Mouse (Mus musculus) heart, embryonic 10.5 days (tissue): ENCODE results near the gene Sfi1. TPM values are rescaled to one million over a fixed set of nuclear protein-coding genes. Genes with fewer than 3 reads are reported as not detected.
"Not testable (repeated sequence)": the region's sequence is repeated elsewhere in the genome, so short reads cannot be mapped to it uniquely, and the experiment has no call there.

Experiments
- DNase-seq: peaks from one replicate; pipeline ENCODE4 v3.0.0-alpha.2; 2017; ENCODE audit warnings: low spot score
- H3K27ac ChIP-seq: fragments of 300-500 bp; sonication (generic); 2 replicates; pipeline ENCODE4 v1.5.1; 2016; ENCODE audit warnings: mild to moderate bottlenecking
- H3K27me3 ChIP-seq: fragments of 300-500 bp; sonication (generic); 2 replicates; pipeline ENCODE4 v1.6.1; 2016; ENCODE audit warnings: mild to moderate bottlenecking; ENCODE audit not compliant: poor library complexity, insufficient read depth, severe bottlenecking
- H3K36me3 ChIP-seq: fragments of 300-500 bp; sonication (generic); 2 replicates; pipeline ENCODE4 v1.6.1; 2016; ENCODE audit warnings: mild to moderate bottlenecking, moderate library complexity
- H3K4me1 ChIP-seq: fragments of 300-500 bp; sonication (generic); 2 replicates; pipeline ENCODE4 v1.6.1; 2016; ENCODE audit warnings: mild to moderate bottlenecking
- H3K4me3 ChIP-seq: fragments of 300-500 bp; sonication (generic); 2 replicates; pipeline ENCODE4 v1.5.1; 2016; ENCODE audit warnings: mild to moderate bottlenecking, moderate library complexity
- H3K9me3 ChIP-seq: fragments of 300-500 bp; sonication (generic); 2 replicates; pipeline ENCODE4 v1.6.1; 2016; ENCODE audit warnings: mild to moderate bottlenecking, moderate library complexity
- WGBS: fragments of 180-500 bp; shearing (Covaris S2); methylation state at CpG from one replicate; pipeline ENCODE4 v1.1.7; 2016; 5-methylcytosine and 5-hydroxymethylcytosine counted together
- polyA plus RNA-seq: library from polyadenylated mRNA; unstranded; fragments of >200 nt; fragmentation: Nextera tagmentation; extraction: Ambion mirVana; gene quantifications from 2 replicates; pipeline ENCODE4 v1.2.1, GENCODE M21; 2016

Gene Sfi1
- polyA plus RNA-seq, 1 experiment from 2014 or later = 11.7 TPM

GRCm38 (mm10) chr11:3201326-3202230 is 8.3 kb upstream of the Sfi1 start:
- WGBS = 10% methylated on average over 16 of the region's 16 CpGs
- no peaks in the 10 kb centered on the region for H3K27me3 ChIP-seq
- H3K4me1 ChIP-seq = no peaks in the 10 kb centered on the region
- H3K36me3 ChIP-seq = peaks cover 13% of the 10 kb centered on the region
- H3K4me3 ChIP-seq = peak overlapping the region; percentile 57
- peak overlapping the region; percentile 84 for H3K27ac ChIP-seq
- H3K9me3 ChIP-seq = no peaks in the 10 kb centered on the region
- no peak for DNase-seq

GRCm38 (mm10) chr11:3200636-3201035 is 7.4 kb upstream of the Sfi1 start:
- not testable (repeated sequence) for H3K27me3 ChIP-seq, H3K4me1 ChIP-seq, H3K9me3 ChIP-seq, H3K27ac ChIP-seq, H3K36me3 ChIP-seq, H3K4me3 ChIP-seq
- 92% methylated on average over 6 of the region's 7 CpGs for WGBS
- peak; percentile 67 for DNase-seq

GRCm38 (mm10) chr11:3182707-3183106 is 10.6 kb downstream of the Sfi1 start:
- H3K27ac ChIP-seq, H3K9me3 ChIP-seq, H3K27me3 ChIP-seq, H3K36me3 ChIP-seq, H3K4me3 ChIP-seq, H3K4me1 ChIP-seq: not testable (repeated sequence)
- peak; percentile 43 for DNase-seq
- 80% methylated on average over 1 of the region's 1 CpGs for WGBS

GRCm38 (mm10) chr11:3181971-3182370 is 11.3 kb downstream of the Sfi1 start:
- DNase-seq = peak; percentile 17
- not testable (repeated sequence) for H3K4me1 ChIP-seq, H3K27ac ChIP-seq, H3K4me3 ChIP-seq, H3K36me3 ChIP-seq, H3K9me3 ChIP-seq, H3K27me3 ChIP-seq
- 50% methylated on average over 1 of the region's 1 CpGs for whole genome bisulfite sequencing

- not testable (repeated sequence) for H3K4me1 ChIP-seq, H3K36me3 ChIP-seq, H3K27me3 ChIP-seq, H3K9me3 ChIP-seq, H3K27ac ChIP-seq, H3K4me3 ChIP-seq
- WGBS = 48% methylated on average over 4 of the region's 4 CpGs
- peak; percentile 93 for DNase-seq
These were observed 12.0 kb downstream of the Sfi1 start for GRCm38 (mm10) chr11:3181250-3181649.

GRCm38 (mm10) chr11:3180510-3181160 is 12.6 kb downstream of the Sfi1 start:
- H3K4me1 ChIP-seq, H3K9me3 ChIP-seq, H3K36me3 ChIP-seq, H3K27me3 ChIP-seq, H3K27ac ChIP-seq, H3K4me3 ChIP-seq: not testable (repeated sequence)
- DNase-seq = peak; percentile 83
- WGBS = 72% methylated on average over 6 of the region's 6 CpGs

GRCm38 (mm10) chr11:3179726-3180092 is 13.6 kb downstream of the Sfi1 start:
- H3K4me3 ChIP-seq, H3K27ac ChIP-seq, H3K9me3 ChIP-seq, H3K4me1 ChIP-seq, H3K36me3 ChIP-seq, H3K27me3 ChIP-seq: not testable (repeated sequence)
- WGBS = 82% methylated on average over 7 of the region's 7 CpGs
- DNase-seq = peak; percentile 73

- not testable (repeated sequence) for H3K36me3 ChIP-seq, H3K4me1 ChIP-seq, H3K27me3 ChIP-seq, H3K9me3 ChIP-seq, H3K4me3 ChIP-seq, H3K27ac ChIP-seq
- DNase-seq = peak; percentile 78
- WGBS = 83% methylated on average over 6 of the region's 6 CpGs
These were observed 14.1 kb downstream of the Sfi1 start for GRCm38 (mm10) chr11:3178968-3179725.

- DNase-seq = peak; percentile 93
- H3K27ac ChIP-seq, H3K4me1 ChIP-seq, H3K9me3 ChIP-seq, H3K36me3 ChIP-seq, H3K27me3 ChIP-seq, H3K4me3 ChIP-seq: not testable (repeated sequence)
- 84% methylated on average over 11 of the region's 11 CpGs for WGBS
These were observed 19.6 kb downstream of the Sfi1 start for GRCm38 (mm10) chr11:3173425-3174318.

- not testable (repeated sequence) for H3K4me3 ChIP-seq, H3K4me1 ChIP-seq, DNase-seq, H3K27ac ChIP-seq, H3K27me3 ChIP-seq, H3K36me3 ChIP-seq
- peaks cover 12% of the 10 kb centered on the region for H3K9me3 ChIP-seq
- WGBS = 58% methylated on average over 6 of the region's 6 CpGs
These were observed 20.7 kb downstream of the Sfi1 start for GRCm38 (mm10) chr11:3172526-3172925.

- WGBS = 66% methylated on average over 1 of the region's 1 CpGs
- H3K36me3 ChIP-seq, H3K27me3 ChIP-seq, H3K4me1 ChIP-seq, H3K27ac ChIP-seq, H3K4me3 ChIP-seq: not testable (repeated sequence)
- DNase-seq = peak; percentile 58
- H3K9me3 ChIP-seq = peaks cover 14% of the 10 kb centered on the region
These were observed 21.3 kb downstream of the Sfi1 start for GRCm38 (mm10) chr11:3171931-3172330.

GRCm38 (mm10) chr11:3169042-3169441 is 24.2 kb downstream of the Sfi1 start:
- 71% methylated on average over 2 of the region's 2 CpGs for WGBS
- not testable (repeated sequence) for DNase-seq, H3K27ac ChIP-seq, H3K4me1 ChIP-seq, H3K4me3 ChIP-seq, H3K36me3 ChIP-seq, H3K27me3 ChIP-seq
- peaks cover 17% of the 10 kb centered on the region for H3K9me3 ChIP-seq
